Mouse (Mus musculus) T-cell, adult 2 months (primary cell): ENCODE results near the gene Gjc3.
"Not testable (repeated sequence)": the region's sequence is repeated elsewhere in the genome, so short reads cannot be mapped to it uniquely, and the experiment has no call there.

ENCODE experiments used
- DNase-seq: peaks from one replicate; pipeline ENCODE4 v3.0.0; 2022; ENCODE audit warnings: low spot score

The Gjc3 gene

GRCm38 (mm10) chr5:137962945-137963344, at the start of gene Gjc3:
Gene Gjc3 (minus strand): TSS chr5:137963098.
- no peak for DNase-seq

GRCm38 (mm10) chr5:138012382-138012781, 49.5 kb upstream of the Gjc3 start:
- DNase-seq = no peak

- no peak for DNase-seq
These were observed 46.5 kb upstream of the Gjc3 start for GRCm38 (mm10) chr5:138009437-138009836.

GRCm38 (mm10) chr5:137986351-137986750, 23.5 kb upstream of the Gjc3 start:
- DNase-seq = no peak

- DNase-seq = no peak
These were observed 18.4 kb upstream of the Gjc3 start, which contains the start of gene Azgp1 for GRCm38 (mm10) chr5:137981300-137981699. Gene Azgp1 (plus strand): TSS chr5:137981520.

GRCm38 (mm10) chr5:137979081-137979480, 16.2 kb upstream of the Gjc3 start:
- DNase-seq = no peak

GRCm38 (mm10) chr5:137977291-137977690, 14.4 kb upstream of the Gjc3 start:
- DNase-seq = no peak

GRCm38 (mm10) chr5:137975434-137975833, 12.5 kb upstream of the Gjc3 start:
- no peak for DNase-seq

- no peak for DNase-seq
These were observed 11.8 kb upstream of the Gjc3 start for GRCm38 (mm10) chr5:137974724-137975123.

GRCm38 (mm10) chr5:137973738-137974137, 10.8 kb upstream of the Gjc3 start:
- DNase-seq = no peak

GRCm38 (mm10) chr5:137973161-137973560, 10.3 kb upstream of the Gjc3 start:
- no peak for DNase-seq

- DNase-seq = no peak
These were observed 3.6 kb upstream of the Gjc3 start for GRCm38 (mm10) chr5:137966492-137966891.

GRCm38 (mm10) chr5:137956404-137956803, 6.5 kb downstream of the Gjc3 start:
- no peak for DNase-seq

GRCm38 (mm10) chr5:137951218-137951617, 11.7 kb downstream of the Gjc3 start:
- DNase-seq = no peak

- DNase-seq = no peak
These were observed 15.6 kb downstream of the Gjc3 start for GRCm38 (mm10) chr5:137947303-137947702.

- DNase-seq = no peak
These were observed 19.8 kb downstream of the Gjc3 start for GRCm38 (mm10) chr5:137943133-137943532.

- no peak for DNase-seq
These were observed 21.9 kb downstream of the Gjc3 start for GRCm38 (mm10) chr5:137940948-137941347.

- no peak for DNase-seq
These were observed 25.7 kb downstream of the Gjc3 start for GRCm38 (mm10) chr5:137937238-137937637.

- DNase-seq = no peak
These were observed 26.4 kb downstream of the Gjc3 start for GRCm38 (mm10) chr5:137936486-137936885.

GRCm38 (mm10) chr5:137933934-137934333, 29.0 kb downstream of the Gjc3 start:
- not testable (repeated sequence) for DNase-seq

GRCm38 (mm10) chr5:137928439-137928838, 34.5 kb downstream of the Gjc3 start:
- no peak for DNase-seq

- DNase-seq = no peak
These were observed 40.7 kb downstream of the Gjc3 start for GRCm38 (mm10) chr5:137922171-137922570.

- no peak for DNase-seq
These were observed 41.4 kb downstream of the Gjc3 start, which contains the start of gene Cyp3a13 for GRCm38 (mm10) chr5:137921532-137921931. Gene Cyp3a13 (minus strand): TSS chr5:137921619.

- no peak for DNase-seq
These were observed 47.3 kb downstream of the Gjc3 start for GRCm38 (mm10) chr5:137915550-137915949.

- DNase-seq = no peak
These were observed 48.4 kb downstream of the Gjc3 start for GRCm38 (mm10) chr5:137914508-137914907.
